Mouse (Mus musculus): ENCODE measurements at regions not wholly inside any gene's neighbourhood (a gene's known extent, or its start where the extent isn't known, plus 50 kb on each side); places are given as distances from the start of the nearest gene placed in this dataset.
A peak's percentile ranks its signal among the peaks of the same experiment; 100 is the strongest.

- no peak for ATAC-seq (replicated peaks; ENCODE audit: low FRiP score, low TSS enrichment, poor library complexity, severe bottlenecking)
These were observed 267.4 kb downstream of the Irs2 start for GRCm38 (mm10) chr8:10740837-10741236.

- ATAC-seq (replicated peaks; ENCODE audit: low FRiP score, low TSS enrichment, poor library complexity, severe bottlenecking) = no peak
These were observed 269.7 kb downstream of the Irs2 start for GRCm38 (mm10) chr8:10738486-10739081.

GRCm38 (mm10) chr8:10734746-10735145, 273.5 kb downstream of the Irs2 start:
- ATAC-seq (replicated peaks; ENCODE audit: low FRiP score, low TSS enrichment, poor library complexity, severe bottlenecking) = no peak

- no peak for ATAC-seq (replicated peaks; ENCODE audit: low FRiP score, low TSS enrichment, poor library complexity, severe bottlenecking)
These were observed 284.9 kb downstream of the Irs2 start for GRCm38 (mm10) chr8:10723332-10723731.

- ATAC-seq (replicated peaks; ENCODE audit: low FRiP score, low TSS enrichment, poor library complexity, severe bottlenecking) = no peak
These were observed 285.5 kb downstream of the Irs2 start for GRCm38 (mm10) chr8:10722742-10723141.

- no peak for ATAC-seq (replicated peaks; ENCODE audit: low FRiP score, low TSS enrichment, poor library complexity, severe bottlenecking)
These were observed 285.9 kb downstream of the Irs2 start for GRCm38 (mm10) chr8:10722342-10722741.

- ATAC-seq (replicated peaks; ENCODE audit: low FRiP score, low TSS enrichment, poor library complexity, severe bottlenecking) = no peak
These were observed 287.0 kb downstream of the Irs2 start for GRCm38 (mm10) chr8:10721146-10721862.

DNA sequence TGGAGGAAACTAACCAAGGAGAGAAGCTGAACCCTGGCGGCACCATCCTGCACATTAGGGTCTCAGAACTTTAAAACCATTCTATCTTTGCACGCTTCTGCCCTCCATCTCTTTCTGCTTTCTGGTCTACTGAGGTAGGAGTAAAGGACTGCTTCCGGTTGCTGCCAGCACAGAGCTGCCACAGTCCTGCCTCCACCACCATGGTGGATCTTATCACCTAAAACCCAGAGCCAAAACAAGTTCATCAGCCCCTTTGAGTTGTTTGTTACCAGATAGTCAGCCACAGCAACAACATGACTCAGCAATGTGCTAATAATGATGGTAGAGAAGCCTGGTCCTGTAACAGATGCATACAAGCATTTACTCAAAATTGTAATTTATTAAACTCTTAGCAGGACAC, 287.9 kb downstream of the Irs2 start:
- ATAC-seq (replicated peaks; ENCODE audit: low FRiP score, low TSS enrichment, poor library complexity, severe bottlenecking) = peak; percentile 52; the same call in 1 of the 2 replicates

DNA sequence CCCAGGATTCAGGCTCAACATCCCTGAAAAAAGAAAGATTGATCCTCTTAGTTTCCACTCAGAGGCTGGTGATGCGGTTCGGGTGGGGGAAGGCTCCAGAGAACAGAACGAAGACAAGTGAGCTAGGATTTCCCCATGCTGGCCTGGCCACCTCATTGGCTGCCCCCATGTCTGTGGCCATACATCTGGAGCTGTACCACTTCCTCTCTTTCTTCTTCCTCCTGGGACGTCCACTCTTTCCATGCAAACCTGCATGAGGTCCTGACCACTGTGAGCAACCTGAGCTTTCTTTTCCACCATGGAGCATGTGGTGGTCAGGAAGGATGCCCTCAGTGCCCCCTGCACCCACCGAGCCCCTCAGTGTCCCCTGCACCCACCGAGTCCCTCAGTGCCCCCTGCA, 288.8 kb downstream of the Irs2 start:
- no peak for ATAC-seq (replicated peaks; ENCODE audit: low FRiP score, low TSS enrichment, poor library complexity, severe bottlenecking)

GRCm38 (mm10) chr8:10717297-10717696, 291.0 kb downstream of the Irs2 start:
- no peak for ATAC-seq (replicated peaks; ENCODE audit: low FRiP score, low TSS enrichment, poor library complexity, severe bottlenecking)

DNA sequence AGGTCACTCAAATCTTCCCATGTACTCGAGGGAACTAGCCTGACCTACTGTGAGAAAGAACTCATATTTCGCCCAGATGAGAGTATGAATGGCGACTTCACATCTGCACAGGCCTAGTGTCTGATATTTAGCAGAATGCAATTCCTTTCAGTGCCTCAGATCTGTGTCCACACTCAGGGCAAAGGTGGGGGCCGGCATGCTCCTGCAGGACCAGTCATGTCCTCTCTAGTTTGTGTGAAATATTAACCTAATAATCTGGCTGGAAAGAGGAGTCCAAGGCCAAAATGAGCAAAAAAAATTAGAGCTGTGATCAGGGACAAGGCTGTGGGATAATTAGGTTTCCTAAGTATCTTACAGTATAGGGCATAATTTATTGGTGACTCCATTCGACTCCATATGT, 292.1 kb downstream of the Irs2 start:
- no peak for ATAC-seq (replicated peaks; ENCODE audit: low FRiP score, low TSS enrichment, poor library complexity, severe bottlenecking)

DNA sequence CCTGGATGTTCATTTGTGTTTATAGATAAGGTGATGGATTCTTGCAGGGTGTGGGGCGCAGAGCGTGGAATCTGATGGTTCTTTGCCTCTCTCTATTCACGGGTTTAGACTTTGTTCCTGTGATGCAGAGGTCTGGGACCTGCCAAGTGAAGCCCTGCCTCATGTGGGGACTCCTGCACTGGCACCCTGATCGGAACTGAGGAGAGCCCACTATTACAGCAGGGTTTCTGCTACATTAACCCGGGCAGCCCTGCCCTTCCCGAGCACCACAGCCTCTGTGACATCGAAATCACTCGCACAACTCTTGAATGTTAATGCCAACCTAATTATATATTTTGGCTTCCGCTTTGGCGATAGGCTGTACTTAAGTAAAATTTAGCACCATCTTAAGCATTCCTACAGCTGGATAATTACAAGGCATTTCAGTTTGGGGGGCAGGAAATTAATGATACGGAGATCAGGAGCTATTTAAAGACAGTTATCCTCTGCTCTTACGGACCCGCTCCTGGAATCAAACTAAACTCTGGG, 294.7 kb downstream of the Irs2 start:
- no peak for ATAC-seq (replicated peaks; ENCODE audit: low FRiP score, low TSS enrichment, poor library complexity, severe bottlenecking)

GRCm38 (mm10) chr8:10712118-10712689, 296.1 kb downstream of the Irs2 start:
- ATAC-seq (replicated peaks; ENCODE audit: low FRiP score, low TSS enrichment, poor library complexity, severe bottlenecking) = no peak

GRCm38 (mm10) chr8:10711474-10711873, 296.8 kb downstream of the Irs2 start:
- ATAC-seq (replicated peaks; ENCODE audit: low FRiP score, low TSS enrichment, poor library complexity, severe bottlenecking) = no peak

DNA sequence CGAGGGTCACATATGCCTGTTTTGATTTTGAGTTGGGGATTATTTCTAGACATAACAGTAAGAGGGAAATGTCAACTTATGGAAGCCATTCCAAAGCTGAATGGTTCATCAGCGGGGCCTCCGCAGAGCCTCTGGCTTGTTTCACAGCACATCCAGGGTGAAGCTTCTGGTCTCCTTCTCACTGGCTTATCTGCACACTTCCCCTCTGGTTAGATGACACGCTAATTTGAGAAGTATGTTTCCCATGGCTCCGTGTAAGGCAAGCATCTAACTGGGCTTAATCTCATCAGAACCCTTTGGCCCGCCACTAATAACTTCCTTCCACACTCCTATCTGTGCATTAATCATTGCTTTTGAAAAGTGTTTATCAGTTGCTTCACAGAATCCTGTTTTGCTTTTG, 299.7 kb downstream of the Irs2 start:
- ATAC-seq (replicated peaks; ENCODE audit: low FRiP score, low TSS enrichment, poor library complexity, severe bottlenecking) = no peak

DNA sequence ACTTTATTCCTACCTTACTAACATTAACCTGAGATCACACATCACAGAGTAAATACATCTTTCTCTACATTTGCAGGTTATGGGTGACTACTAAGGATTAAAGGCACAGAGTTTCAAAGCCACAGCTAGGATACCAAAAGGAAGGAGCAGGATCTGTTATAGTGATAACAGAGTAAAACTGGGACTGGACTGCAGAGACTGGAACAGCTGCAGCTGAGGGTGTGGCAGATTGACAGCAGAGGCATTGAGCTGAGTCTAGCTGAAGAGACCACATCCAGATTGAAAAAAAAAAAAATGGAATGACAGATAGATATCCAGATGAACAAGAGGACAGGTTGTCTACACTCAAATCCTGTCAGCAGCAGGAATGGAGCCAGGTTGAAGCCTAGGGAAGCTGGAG, 301.1 kb downstream of the Irs2 start:
- no peak for ATAC-seq (replicated peaks; ENCODE audit: low FRiP score, low TSS enrichment, poor library complexity, severe bottlenecking)

GRCm38 (mm10) chr8:10705909-10706308, 302.3 kb downstream of the Irs2 start:
- no peak for ATAC-seq (replicated peaks; ENCODE audit: low FRiP score, low TSS enrichment, poor library complexity, severe bottlenecking)

- no peak for ATAC-seq (replicated peaks; ENCODE audit: low FRiP score, low TSS enrichment, poor library complexity, severe bottlenecking)
These were observed 305.5 kb downstream of the Irs2 start for GRCm38 (mm10) chr8:10702755-10703154.

DNA sequence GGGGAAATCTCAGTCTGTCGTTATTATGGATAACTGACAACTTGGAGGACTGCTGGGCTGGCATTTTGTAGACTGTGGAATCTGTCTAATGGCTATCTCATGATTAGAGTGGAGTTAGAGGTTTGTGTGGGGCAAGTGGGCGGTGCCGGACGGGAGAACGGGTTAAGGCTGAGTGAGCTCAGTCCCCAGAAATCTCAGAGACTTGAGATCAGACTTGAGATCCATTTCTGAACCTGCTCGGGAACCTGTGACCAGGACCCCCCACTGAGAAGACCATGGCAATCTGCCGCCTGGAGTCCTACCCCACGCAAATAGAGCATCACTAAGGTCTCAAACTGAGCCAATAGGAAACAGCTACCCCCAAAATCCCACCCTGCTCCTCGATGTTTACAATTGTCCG, 306.0 kb downstream of the Irs2 start:
- ATAC-seq (replicated peaks; ENCODE audit: low FRiP score, low TSS enrichment, poor library complexity, severe bottlenecking) = no peak

GRCm38 (mm10) chr8:10701648-10702061, 306.6 kb downstream of the Irs2 start:
- no peak for ATAC-seq (replicated peaks; ENCODE audit: low FRiP score, low TSS enrichment, poor library complexity, severe bottlenecking)

GRCm38 (mm10) chr8:10701226-10701625, 307.0 kb downstream of the Irs2 start:
- no peak for ATAC-seq (replicated peaks; ENCODE audit: low FRiP score, low TSS enrichment, poor library complexity, severe bottlenecking)

All from megakaryocyte-erythroid progenitor cell, adult 5-6 weeks (primary cell).